Mouse (Mus musculus) T-helper 1 cell (primary cell): ENCODE results near the gene Itgb1.

ENCODE experiments used
- in situ Hi-C: fragments of 300-600 bp; cut with MboI, MseI; formaldehyde crosslinking; loops from one replicate; pipeline ENCODE4 v1.15.1; 2025; ENCODE audit warnings: high pct_unique_total_duplicates

The Itgb1 gene

DNA sequence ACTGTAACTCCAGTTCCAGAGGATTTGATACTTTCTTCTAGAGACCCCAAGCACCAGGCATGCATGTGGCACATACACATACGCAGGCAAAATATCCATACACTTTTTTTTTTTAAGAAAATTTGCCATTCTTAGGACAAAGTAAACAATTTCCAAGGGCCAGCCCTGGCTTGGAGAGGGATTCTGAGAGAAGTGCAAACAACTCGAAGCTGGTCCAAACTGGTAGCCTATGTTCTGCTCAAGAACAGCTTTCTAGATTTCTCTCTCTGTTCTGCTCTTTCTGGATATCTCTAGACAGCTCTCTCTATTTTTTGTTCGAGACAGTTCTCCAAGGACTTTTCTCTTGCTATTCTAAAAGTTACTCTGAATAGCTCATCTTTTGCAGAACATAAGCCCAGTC lies 3.5 kb upstream of the Itgb1 start:
- in situ Hi-C loops = no loop called here

DNA sequence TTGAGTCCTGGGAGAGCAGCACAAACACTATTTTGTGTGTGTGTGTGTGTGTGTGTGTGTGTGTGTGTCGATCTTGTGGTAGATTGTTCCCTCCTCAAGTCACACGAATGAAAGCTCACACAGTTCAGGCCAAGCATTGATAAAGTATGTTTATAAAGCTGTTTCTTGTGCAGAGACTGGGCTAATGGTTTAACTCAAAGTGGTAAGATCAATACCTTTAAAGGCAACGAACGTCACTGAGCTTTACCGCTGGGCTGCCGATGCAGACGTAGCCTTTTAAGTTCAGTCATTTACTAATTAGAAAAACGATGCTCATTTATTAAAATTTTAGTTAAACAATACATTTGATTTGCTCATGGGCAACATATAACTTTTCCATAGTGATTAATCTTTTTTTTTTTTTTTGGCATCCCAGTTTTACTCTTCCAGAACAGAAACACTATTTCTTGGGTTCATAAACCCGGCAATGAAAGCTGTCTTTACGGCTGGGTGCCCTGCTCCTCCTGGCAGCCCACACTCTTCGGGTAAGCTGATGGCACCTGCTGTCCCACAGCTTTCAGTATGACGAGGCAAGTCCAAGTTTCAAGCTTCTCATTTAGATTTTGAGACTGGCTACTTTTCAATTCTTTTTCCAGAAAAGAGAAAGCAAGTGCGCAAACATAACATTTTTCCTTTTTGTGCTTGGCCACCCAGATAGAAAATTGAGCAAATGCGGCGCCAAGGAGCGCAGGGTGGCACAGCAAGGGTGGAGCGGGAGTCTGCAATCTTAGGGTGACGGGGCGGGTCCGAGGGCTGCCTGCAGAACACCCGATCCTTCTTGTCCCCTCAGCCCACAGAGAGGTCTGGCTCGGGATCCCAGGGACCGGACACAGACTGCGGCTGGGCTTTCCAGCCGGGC lies 596 bp upstream of the Itgb1 start:
- in situ Hi-C loops = no loop called here

DNA sequence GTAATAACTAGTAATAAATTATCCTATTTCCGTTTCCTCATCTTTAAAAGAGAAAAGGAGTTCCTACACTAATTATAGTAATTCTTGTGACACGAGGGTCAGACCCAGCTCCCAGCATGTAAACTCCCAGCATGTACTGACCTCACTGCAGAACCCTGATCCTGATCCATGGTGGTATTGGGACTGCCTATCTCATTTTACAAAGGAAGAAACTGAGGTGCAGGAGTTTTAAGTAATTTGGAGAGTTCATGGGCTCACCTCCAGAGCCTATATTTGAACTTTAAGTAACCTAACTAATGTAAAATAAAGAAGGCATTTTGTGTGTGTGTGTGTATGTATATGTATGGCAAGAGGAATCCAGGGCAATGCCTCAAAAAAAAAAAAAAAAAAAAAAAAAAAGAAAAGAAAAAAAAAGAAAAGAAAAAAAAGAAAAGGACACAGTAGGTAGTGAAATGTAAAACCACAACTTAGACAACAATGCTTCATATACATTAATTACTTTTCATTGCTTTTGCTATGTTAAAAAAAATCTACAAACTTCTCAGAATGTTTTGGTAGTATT lies 1.1 kb downstream of the Itgb1 start:
- in situ Hi-C loops = no loop called here

DNA sequence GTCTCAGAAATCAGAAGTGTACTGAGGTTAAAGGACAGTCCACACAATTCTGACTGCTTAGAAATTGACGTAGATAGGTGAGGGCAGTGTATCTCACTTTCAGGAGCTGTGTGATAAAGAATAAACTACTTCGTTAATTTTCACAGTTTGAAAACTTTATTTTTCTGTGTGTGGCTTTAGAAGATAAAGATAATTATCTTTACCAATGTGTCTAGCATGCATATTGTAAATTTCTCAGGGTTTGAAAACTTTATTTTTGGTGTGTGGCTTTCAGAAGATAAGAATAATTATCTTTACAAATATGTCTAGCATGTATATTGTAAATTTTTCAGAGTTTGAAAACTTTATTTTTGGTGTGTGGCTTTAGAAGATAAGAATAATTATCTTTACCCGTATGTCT lies 3.2 kb downstream of the Itgb1 start:
- in situ Hi-C loops = no loop called here

DNA sequence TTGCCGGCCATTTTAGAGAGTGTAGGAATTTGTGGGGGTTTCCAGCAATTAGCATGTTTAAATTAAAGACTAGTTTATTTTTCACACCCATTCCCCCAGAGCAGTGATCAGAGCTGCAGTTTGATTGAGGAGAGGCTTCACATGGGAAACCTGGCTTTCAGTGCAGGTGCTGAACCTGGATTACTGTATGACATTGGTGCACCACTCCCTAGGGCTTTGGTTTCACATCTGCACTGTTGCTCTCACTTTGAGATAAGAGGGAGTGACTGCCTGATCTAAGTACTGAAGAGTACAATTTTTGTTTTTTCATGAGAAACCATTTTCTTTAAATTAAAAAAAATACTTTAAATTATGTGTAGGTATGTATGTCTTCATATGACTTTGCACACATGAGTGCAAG lies 4.6 kb downstream of the Itgb1 start:
- in situ Hi-C loops = loop anchor here (10.0 kb wide), 1 partner anchor 175 kb away; no protein-coding TSS in a partner anchor

DNA sequence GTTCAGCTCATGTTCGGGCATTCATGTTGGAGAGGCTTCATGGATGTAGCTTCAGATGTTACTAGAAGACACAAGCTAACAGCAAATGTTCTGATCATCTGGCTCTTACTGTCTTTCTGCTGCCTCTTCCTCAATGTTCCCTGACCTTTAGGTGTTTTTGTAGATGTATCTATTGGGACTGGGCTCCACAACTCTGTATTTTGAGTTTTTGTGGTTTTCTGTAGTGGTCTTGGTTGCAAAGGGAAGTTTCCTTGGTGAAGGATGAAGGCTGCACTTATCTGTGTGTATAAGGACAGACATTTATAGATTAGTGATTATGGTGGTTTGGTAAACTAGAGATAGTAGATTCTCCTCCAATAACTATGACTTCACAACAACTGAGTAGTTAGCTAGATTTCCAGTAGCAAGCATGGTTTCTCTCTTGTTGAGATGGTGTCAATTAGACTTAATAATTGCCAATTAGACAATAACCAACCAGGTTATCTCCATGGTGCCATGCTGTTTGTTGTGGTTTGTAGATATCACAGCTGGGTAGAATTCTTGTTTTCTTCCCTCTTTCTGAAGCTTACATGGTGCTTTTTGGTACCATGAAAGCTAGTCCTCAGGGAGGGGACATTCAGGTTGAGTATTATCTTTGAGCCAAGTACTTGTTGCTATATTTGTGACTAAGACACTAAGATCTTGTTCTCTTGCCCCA lies 11.4 kb downstream of the Itgb1 start:
- in situ Hi-C loops = loop anchor here (5.0 to 10.0 kb wide), 2 partner anchors 182 to 535 kb away; no protein-coding TSS in a partner anchor

DNA sequence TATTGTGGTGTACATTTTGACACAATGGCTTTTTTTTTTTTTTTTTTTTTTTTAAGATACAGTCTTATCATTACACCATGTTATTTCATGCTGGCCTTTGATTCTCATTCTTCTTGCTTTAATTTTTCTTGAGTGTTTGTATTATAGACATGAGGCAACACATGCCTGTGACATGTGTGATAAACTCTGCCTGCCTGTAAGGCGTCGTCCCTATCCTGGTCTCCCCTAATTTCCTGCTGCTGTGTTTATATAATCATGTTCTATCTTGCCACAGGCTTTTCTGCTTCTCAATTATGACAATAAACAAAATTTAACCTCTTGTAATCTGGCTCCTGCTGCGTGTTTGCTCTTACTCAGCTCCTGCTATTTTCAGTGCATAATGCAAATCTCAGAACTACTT lies 12.5 kb downstream of the Itgb1 start:
- in situ Hi-C loops = loop anchor here (5.0 to 10.0 kb wide), 2 partner anchors 183 to 536 kb away; no protein-coding TSS in a partner anchor

DNA sequence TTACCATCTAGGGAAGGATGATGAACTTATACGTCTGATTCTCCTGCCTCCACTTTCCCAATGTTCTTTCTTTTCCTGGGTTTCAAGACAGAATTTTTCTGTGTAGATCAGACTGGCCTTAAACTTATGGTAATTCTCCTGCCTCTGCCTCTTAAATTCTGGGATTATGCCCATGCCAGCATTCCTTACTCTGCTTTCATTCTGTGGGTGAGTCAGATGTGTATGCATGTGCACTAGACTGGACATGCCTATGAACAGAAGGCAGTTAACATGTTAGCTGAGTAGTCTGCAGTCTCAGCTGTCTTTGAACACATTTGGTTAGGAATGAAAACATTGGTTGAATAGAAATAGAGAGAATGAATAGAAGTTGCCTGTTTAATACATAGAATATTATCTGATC lies 18.9 kb downstream of the Itgb1 start:
- in situ Hi-C loops = no loop called here

DNA sequence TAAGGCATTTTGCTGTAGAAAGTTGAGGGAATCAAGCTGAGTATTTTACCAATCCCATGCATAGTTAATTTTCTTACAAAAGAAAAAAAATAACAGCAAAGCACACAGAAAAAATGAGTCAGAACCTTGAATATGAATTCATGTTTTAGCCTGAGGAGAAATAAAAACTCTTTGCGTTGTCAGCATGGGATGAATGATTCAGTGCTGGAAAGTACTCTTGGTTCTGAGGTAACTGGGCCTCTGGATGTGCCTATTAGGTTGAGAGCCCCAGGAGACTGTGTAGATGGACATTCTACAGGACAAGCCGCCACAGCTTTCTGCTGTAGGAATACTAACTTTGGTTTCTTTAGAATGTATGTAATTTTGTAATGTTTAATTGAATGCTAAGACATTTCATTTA lies 19.4 kb downstream of the Itgb1 start:
- in situ Hi-C loops = no loop called here

DNA sequence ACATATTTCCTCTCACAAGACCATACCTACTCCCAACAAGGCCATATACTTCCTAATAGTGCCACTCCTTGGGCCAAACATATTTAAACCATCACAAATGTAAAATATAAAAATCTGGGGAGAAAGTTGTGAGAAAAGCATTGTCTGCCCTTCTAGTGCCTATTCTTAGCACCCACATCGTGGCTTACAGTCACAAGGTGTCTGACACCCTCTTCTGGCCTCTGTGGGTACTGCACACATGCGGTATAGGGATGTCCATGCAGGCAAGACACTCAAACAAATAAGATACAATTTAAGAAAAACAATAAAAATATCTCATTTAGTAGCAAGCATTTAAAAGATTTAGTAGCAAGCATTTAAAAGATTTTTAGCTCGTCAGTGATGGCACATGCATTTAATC lies 23.8 kb downstream of the Itgb1 start:
- in situ Hi-C loops = no loop called here

DNA sequence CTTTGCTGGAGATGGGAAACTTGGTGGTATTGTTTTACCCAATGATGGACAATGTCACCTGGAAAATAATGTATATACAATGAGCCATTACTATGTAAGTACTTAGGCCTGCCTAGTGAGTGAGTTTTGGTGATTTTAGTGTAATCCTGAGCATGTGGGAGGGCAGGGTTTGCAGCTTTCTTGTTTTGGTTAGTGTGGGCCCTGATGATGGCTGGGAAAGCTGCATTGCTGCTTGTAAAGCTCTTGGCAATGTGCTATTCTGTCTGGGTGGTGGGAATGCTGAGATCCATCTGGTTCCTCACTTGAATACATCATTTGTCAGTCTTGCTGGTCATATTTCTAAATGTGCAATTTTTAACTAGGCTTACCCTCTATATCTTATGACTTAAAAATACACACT lies 30.7 kb downstream of the Itgb1 start:
- in situ Hi-C loops = no loop called here

DNA sequence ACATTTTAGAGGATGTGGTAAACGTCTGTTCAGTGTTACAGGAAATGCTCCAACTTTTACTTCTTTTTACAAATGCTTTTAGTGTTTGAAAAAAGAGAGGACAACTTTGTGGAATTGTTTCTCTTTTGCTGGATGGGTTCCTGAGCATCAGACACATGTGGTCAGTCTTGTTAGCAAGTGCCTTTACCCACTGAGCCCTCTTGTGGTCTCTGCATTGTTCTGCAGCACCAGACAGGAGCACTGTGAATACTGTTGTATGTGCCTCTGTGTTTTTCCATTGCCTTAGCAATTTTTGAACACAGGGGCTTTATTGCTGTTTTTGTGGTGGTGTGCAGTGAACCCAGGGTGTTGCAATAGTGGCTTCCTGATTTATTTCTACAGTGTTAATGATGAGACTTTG lies 39.4 kb downstream of the Itgb1 start:
- in situ Hi-C loops = no loop called here

DNA sequence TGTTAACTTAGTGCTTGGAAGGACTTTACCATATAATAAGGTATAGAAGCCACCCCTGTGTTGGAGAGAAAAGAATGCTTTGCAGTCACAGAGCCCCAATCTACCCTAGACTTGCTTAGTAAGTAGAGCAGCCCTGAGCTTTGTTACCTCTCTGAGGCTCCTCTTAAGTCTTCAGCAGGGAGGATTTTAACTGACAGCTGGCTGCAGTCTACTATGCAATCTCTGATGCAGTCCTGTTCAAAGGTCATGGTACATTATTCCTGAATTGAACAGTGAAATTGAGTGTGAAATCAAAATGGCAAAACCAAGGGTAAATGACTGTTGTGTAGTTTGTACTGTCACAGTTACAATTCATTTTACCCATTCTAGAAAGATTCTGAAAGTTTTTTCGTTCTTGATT lies 41.8 kb downstream of the Itgb1 start:
- in situ Hi-C loops = no loop called here

DNA sequence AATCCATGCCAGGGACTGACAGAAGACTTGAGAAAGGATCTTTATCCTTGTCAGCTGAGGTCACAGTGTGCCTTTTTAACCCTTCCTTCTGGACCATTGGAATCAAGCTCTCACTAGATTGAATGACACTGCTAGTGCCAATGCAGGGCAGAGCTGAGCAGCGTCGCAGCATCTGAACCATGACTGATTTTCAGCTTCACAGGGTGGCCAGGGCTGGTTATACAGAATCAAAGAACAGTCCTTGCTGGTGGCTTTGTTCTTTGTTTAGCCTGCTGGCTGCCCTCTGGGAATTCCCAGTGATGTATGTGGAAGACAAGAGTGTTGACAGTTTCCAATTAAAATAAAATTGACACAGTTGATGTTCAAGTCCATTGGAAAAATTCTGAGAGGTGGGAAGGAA lies 46.8 kb downstream of the Itgb1 start:
- in situ Hi-C loops = no loop called here

DNA sequence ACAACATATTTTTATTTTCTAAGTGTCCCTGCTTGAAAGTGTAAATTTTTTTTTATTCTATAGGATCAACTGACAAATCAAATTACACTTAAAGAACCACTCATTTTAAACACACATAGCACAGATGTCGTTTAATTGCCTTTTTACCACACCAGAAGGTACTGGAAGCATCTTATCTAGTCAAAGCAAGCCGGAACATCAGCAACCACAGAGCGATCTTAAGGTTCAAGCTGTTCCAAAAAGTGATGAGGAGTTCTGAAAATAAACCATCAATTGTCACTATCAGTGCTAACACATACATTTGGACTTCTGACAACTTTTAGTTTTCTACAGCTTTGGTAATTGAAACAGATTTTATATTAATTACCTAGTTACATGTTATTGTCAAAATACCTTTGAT lies 48.7 kb downstream of the Itgb1 start:
- in situ Hi-C loops = no loop called here

DNA sequence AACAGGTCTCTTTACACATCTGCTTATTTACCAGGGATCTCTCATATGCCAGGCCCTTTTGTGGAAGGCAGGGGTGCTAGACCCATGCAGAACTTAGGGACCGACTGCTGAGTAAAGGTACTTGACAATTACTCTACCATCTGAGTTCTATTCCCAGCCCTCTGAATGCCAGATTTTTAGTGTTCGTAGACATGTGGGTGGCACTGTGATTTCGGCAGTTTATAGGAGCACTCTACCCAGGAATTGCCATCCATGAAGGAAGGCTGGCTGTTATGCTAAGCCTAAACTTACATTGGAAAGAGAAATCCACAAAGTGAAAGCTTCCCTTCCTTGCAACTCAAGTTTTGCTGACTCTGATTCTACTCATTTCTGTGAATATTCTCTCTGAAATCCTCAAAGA lies 50.2 kb downstream of the Itgb1 start:
- in situ Hi-C loops = no loop called here
